Mouse (Mus musculus) MEL (cell line): ENCODE measurements at regions not wholly inside any gene's neighbourhood (a gene's known extent, or its start where the extent isn't known, plus 50 kb on each side); places are given as distances from the start of the nearest gene placed in this dataset.

Source experiments
- DNase-seq: peaks from one replicate; pipeline ENCODE4 v3.0.0; 2011; ENCODE audit warnings: low read depth, low spot score
- H3K27ac ChIP-seq: 2 replicates; pipeline ENCODE4 v1.5.1; 2012; ENCODE audit warnings: low read depth, mild to moderate bottlenecking, control low read depth, low read length, moderate library complexity; ENCODE audit not compliant: control insufficient read depth
- H3K27me3 ChIP-seq, 2 experiments: fragments of 150-350 bp in 1 of 2; sonication (generic) in 1 of 2; 2 replicates each; pipeline ENCODE4 v1.6.1; 2012; ENCODE audit warnings: low read length in 2 of 2, mild to moderate bottlenecking in 2 of 2, improper control_type of control experiment in 1 of 2, moderate library complexity in 1 of 2; ENCODE audit not compliant: insufficient read depth in 2 of 2, control insufficient read depth in 1 of 2
- H3K36me3 ChIP-seq, 2 experiments: 2 replicates each; pipeline ENCODE4 v1.6.1; 2012 to 2014; ENCODE audit warnings: low read length in 2 of 2, improper control_type of control experiment in 1 of 2, inconsistent platforms in 1 of 2, mild to moderate bottlenecking in 1 of 2; ENCODE audit not compliant: insufficient read depth in 2 of 2, control insufficient read depth in 1 of 2
- H3K4me1 ChIP-seq, 2 experiments: fragments of 150-350 bp in 1 of 2; sonication (generic) in 1 of 2; 2 replicates each; pipeline ENCODE4 v1.6.1; 2012; ENCODE audit warnings: low read length in 2 of 2, improper control_type of control experiment in 1 of 2, mild to moderate bottlenecking in 1 of 2; ENCODE audit not compliant: insufficient read depth in 2 of 2, control insufficient read depth in 1 of 2
- H3K4me3 ChIP-seq, 2 experiments: fragments of 150-350 bp in 1 of 2; sonication (generic) in 1 of 2; 2 replicates each; pipeline ENCODE4 v1.5.1; 2012; ENCODE audit warnings: low read depth in 2 of 2, low read length in 2 of 2, mild to moderate bottlenecking in 2 of 2, moderate library complexity in 2 of 2, control low read depth in 1 of 2, improper control_type of control experiment in 1 of 2; ENCODE audit not compliant: control insufficient read depth in 1 of 2, insufficient read depth in 1 of 2
- H3K79me2 ChIP-seq: 2 replicates; pipeline ENCODE4 v1.6.1; 2012; ENCODE audit warnings: mild to moderate bottlenecking, low read length, moderate library complexity; ENCODE audit not compliant: control insufficient read depth, poor library complexity, insufficient read depth
- H3K9ac ChIP-seq: 2 replicates; pipeline ENCODE4 v1.6.1; 2012; ENCODE audit warnings: low read depth, mild to moderate bottlenecking, control low read depth, low read length, moderate library complexity; ENCODE audit not compliant: control insufficient read depth, poor library complexity, severe bottlenecking
- H3K9me3 ChIP-seq: fragments of 150-350 bp; sonication (generic); replicated peaks from 2 replicates; pipeline ENCODE4 v1.6.1; 2012; ENCODE audit warnings: mild to moderate bottlenecking, low read length, improper control_type of control experiment, moderate library complexity; ENCODE audit not compliant: insufficient read depth
- BHLHE40 ChIP-seq: IDR thresholded peaks from 2 replicates; pipeline ENCODE4 v1.6.1; 2012; ENCODE audit warnings: low read depth, mild to moderate bottlenecking, inconsistent platforms, low read length, improper control_type of control experiment, borderline replicate concordance
- CHD1 ChIP-seq: IDR thresholded peaks from 2 replicates; pipeline ENCODE4 v1.6.1; 2012; ENCODE audit warnings: low read depth, mild to moderate bottlenecking, inconsistent platforms, low read length, improper control_type of control experiment
- CHD2 ChIP-seq: IDR thresholded peaks from 2 replicates; pipeline ENCODE4 v1.6.1; 2011; ENCODE audit warnings: low read length, improper control_type of control experiment
- CTCF ChIP-seq, 3 experiments: IDR thresholded peaks in 2 of 3; conservative IDR thresholded peaks in 1 of 3; 2 replicates each; pipeline ENCODE4 v1.5.1; 2011 to 2012; ENCODE audit warnings: low read length in 3 of 3, low read depth in 2 of 3, mild to moderate bottlenecking in 2 of 3, improper control_type of control experiment in 1 of 3, inconsistent platforms in 1 of 3, mixed read lengths in 1 of 3, moderate library complexity in 1 of 3; ENCODE audit not compliant: control insufficient read depth in 1 of 3, insufficient read depth in 1 of 3, poor library complexity in 1 of 3, severe bottlenecking in 1 of 3
- ELF1 ChIP-seq: IDR thresholded peaks from 2 replicates; pipeline ENCODE4 v1.6.1; 2014; ENCODE audit warnings: low read depth, mild to moderate bottlenecking, inconsistent platforms, low read length, improper control_type of control experiment, moderate library complexity
- ETS1 ChIP-seq: IDR thresholded peaks from 2 replicates; pipeline ENCODE4 v1.6.1; 2012; ENCODE audit warnings: low read depth, mild to moderate bottlenecking, inconsistent platforms, low read length, improper control_type of control experiment, moderate library complexity
- GATA1 ChIP-seq: IDR thresholded peaks from 2 replicates; pipeline ENCODE4 v1.6.1; 2011; ENCODE audit warnings: low read depth, low read length, improper control_type of control experiment
- HCFC1 ChIP-seq: IDR thresholded peaks from 2 replicates; pipeline ENCODE4 v1.6.1; 2012; ENCODE audit warnings: low read depth, mild to moderate bottlenecking, inconsistent platforms, low read length, improper control_type of control experiment, moderate library complexity
- JUND ChIP-seq: IDR thresholded peaks from 2 replicates; pipeline ENCODE4 v1.6.1; 2011; ENCODE audit warnings: low read depth, mild to moderate bottlenecking, improper control_type of control experiment, low read length
- MYB ChIP-seq: IDR thresholded peaks from 2 replicates; pipeline ENCODE4 v1.6.1; 2011; ENCODE audit warnings: mild to moderate bottlenecking, low read depth, low read length, improper control_type of control experiment
- NRF1 ChIP-seq: IDR thresholded peaks from 2 replicates; pipeline ENCODE4 v1.6.1; 2014; ENCODE audit warnings: low read depth, mild to moderate bottlenecking, inconsistent platforms, low read length, improper control_type of control experiment, moderate library complexity; ENCODE audit not compliant: poor library complexity, insufficient read depth, severe bottlenecking
- POLR2AphosphoS2 ChIP-seq: IDR thresholded peaks from 2 replicates; pipeline ENCODE4 v1.6.1; 2011; ENCODE audit warnings: low read length, improper control_type of control experiment
- RAD21 ChIP-seq: IDR thresholded peaks from 2 replicates; pipeline ENCODE4 v1.6.1; 2011; ENCODE audit warnings: mild to moderate bottlenecking, low read depth, low read length, improper control_type of control experiment
- RCOR1 ChIP-seq: IDR thresholded peaks from 2 replicates; pipeline ENCODE4 v1.6.1; 2012; ENCODE audit warnings: low read depth, mild to moderate bottlenecking, inconsistent platforms, low read length, improper control_type of control experiment
- SMC3 ChIP-seq: IDR thresholded peaks from 2 replicates; pipeline ENCODE4 v1.6.1; 2011; ENCODE audit warnings: low read depth, low read length, improper control_type of control experiment
- UBTF ChIP-seq: IDR thresholded peaks from 2 replicates; pipeline ENCODE4 v1.6.1; 2012; ENCODE audit warnings: low read depth, mild to moderate bottlenecking, inconsistent platforms, low read length, improper control_type of control experiment, moderate library complexity, borderline replicate concordance; ENCODE audit not compliant: insufficient read depth
- USF2 ChIP-seq, 2 experiments: IDR thresholded peaks; 2 replicates each; pipeline ENCODE4 v1.6.1; 2011 to 2012; ENCODE audit warnings: improper control_type of control experiment in 2 of 2, low read length in 2 of 2, borderline replicate concordance in 1 of 2, inconsistent platforms in 1 of 2, low read depth in 1 of 2, mild to moderate bottlenecking in 1 of 2; ENCODE audit not compliant: insufficient read depth in 1 of 2
- ZC3H11A ChIP-seq: IDR thresholded peaks from 2 replicates; pipeline ENCODE4 v1.6.1; 2012; ENCODE audit warnings: low read depth, mild to moderate bottlenecking, inconsistent platforms, low read length, improper control_type of control experiment
- ZNF384 ChIP-seq: IDR thresholded peaks from 2 replicates; pipeline ENCODE4 v1.6.1; 2012; ENCODE audit warnings: low read depth, mild to moderate bottlenecking, inconsistent platforms, low read length, improper control_type of control experiment

GRCm38 (mm10) chr2:61379076-61379475, 199.3 kb upstream of the Tank start:
- Histone ChIP-seq H3K4me3 (no peak overlapping the region), H3K27me3 (no peaks in the 10 kb centered on the region), H3K79me2 (no peaks in the 10 kb centered on the region), H3K9me3 (no peaks in the 10 kb centered on the region), H3K9ac (no peak overlapping the region), H3K27ac (no peak overlapping the region), H3K4me1 (no peaks in the 10 kb centered on the region), H3K36me3 (no peaks in the 10 kb centered on the region)
- TF ChIP-seq RCOR1 = no peak
- TF ChIP-seq ETS1 = no peak
- TF ChIP-seq UBTF = no peak
- TF ChIP-seq HCFC1 = no peak
- no peak for TF ChIP-seq ZNF384
- TF ChIP-seq SMC3 = no peak
- DNase-seq = no peak

- Histone ChIP-seq H3K9me3 (no peaks in the 10 kb centered on the region), H3K79me2 (no peaks in the 10 kb centered on the region), H3K27ac (no peak overlapping the region), H3K27me3 (no peaks in the 10 kb centered on the region), H3K36me3 (no peaks in the 10 kb centered on the region), H3K4me3 (no peak overlapping the region), H3K4me1 (no peaks in the 10 kb centered on the region), H3K9ac (no peak overlapping the region)
- TF ChIP-seq BHLHE40 (no peak), MYB (no peak), RAD21 (no peak), ELF1 (no peak), CTCF (IDR thresholded peaks at IDR 0.05 in 2 of 3, conservative IDR thresholded peaks at IDR 0.05 in 1 of 3; ENCODE audit: control insufficient read depth in 1 of 3, insufficient read depth in 1 of 3, low read depth in 2 of 3, low read length in 3 of 3, poor library complexity in 1 of 3, severe bottlenecking in 1 of 3) (no peak), USF2 (IDR thresholded peaks at IDR 0.05; ENCODE audit: borderline replicate concordance in 1 of 2, insufficient read depth in 1 of 2, low read depth in 1 of 2, low read length in 2 of 2) (no peak), JUND (no peak), CHD1 (no peak), ZC3H11A (no peak), GATA1 (no peak), CHD2 (no peak), NRF1 (no peak), POLR2AphosphoS2 (no peak)
- no peak for DNase-seq
Observed at GRCm38 (mm10) chr2:61378297-61378696, 200.1 kb upstream of the Tank start.
